Mouse (Mus musculus): ENCODE measurements around the gene Zic2. TPM values are rescaled to one million over a fixed set of nuclear protein-coding genes. Genes with fewer than 3 reads are reported as not detected.
A peak's percentile ranks its signal among the peaks of the same experiment; 100 is the strongest.
"Not testable (repeated sequence)": the region's sequence is repeated elsewhere in the genome, so short reads cannot be mapped to it uniquely, and the experiment has no call there.

The Zic2 gene
- polyA plus RNA-seq, 1 experiment from 2014 or later: 9.3 TPM

DNA sequence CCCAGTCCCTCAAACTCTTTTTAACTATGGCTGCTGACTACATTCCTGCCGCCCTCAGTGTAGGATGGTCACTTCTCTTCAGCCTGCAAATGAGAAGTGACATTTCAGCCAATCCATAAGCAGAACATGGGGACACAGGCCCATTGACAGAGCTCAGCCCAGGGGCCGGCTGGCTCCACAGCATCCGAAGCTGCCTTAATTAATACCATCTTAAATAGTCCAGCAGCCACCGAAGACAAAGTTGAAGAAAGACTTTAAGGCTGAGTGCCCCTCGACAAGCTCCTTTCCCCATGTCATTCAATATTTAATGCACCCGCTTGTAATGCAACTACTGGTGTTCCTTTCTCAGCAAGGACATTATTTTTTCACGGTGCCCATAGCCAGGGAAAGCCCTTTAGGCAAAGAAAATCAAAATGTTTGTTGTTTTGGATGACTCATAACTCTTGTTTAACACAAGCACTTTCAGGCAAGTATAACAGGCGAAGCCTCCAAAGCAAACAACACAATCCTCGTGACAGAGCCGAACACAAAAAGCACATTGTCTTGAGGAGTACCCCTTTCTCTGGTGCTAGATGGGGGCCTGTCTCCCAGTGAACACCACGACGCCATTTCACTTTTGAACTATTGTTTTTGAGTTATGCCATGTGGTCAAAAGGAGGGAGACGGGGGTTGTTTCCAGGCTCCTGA lies 22.4 kb upstream of the Zic2 start:
- ATAC-seq (replicated peaks): 0 out of 2 replicates have a peak, but pooled peaks have one; percentile 5
- H3K27me3 ChIP-seq: peaks cover 34% of the 10 kb centered on the region
- no peak overlapping the region; the same call in 1 of the 2 replicates for H3K4me3 ChIP-seq

DNA sequence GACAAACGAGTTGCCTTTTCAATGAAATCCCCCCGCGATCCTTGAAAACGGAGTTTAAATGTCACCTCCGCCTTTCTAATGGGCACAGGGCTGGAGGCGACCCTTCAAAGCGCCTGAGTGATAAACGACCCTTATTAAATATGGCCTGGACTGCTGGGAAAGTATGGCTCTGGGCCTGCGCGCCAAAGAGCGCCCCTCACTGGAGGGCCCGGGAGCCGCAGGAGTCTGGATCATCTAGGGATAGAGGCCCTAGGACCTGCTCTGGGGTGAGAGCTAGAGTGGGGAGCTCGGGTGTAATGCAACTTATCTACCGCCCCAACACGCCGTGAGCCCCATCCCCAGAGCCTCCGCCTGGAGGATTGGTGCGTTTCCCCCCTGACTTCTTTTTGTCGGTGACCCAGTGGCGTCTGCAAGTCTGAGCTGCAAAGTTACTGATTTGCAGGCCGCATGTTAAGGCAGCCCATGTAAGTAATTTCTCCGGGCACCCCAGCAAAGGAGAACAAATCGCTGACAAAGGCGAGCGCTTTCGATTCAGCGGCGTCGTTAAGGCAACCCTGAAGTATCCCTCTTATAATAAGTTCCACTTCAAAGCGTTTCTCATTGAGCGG lies 21.7 kb upstream of the Zic2 start:
- ATAC-seq (replicated peaks): peak; percentile 75
- Histone ChIP-seq H3K36me3 (no peaks in the 10 kb centered on the region), H3K9ac (replicated peaks) (0 out of 2 replicates have a peak overlapping the region, but pooled peaks have one; percentile 17), H3K9me3 (no peaks in the 10 kb centered on the region), H3K4me3 (peak overlapping the region; percentile 24), H3K4me1 (peaks cover 49% of the 10 kb centered on the region), H3K4me2 (replicated peaks) (peak overlapping the region; percentile 46), H3K27me3 (peaks cover 34% of the 10 kb centered on the region), H3K27ac (replicated peaks) (peak overlapping the region; percentile 76)
- WGBS: under 1% methylated on average over 32 of the region's 32 CpGs

More for the DNA sequence above, 22.4 kb upstream of the Zic2 start:
- Histone ChIP-seq H3K9me3 (no peaks in the 10 kb centered on the region), H3K27ac (replicated peaks) (peak overlapping the region; percentile 76), H3K4me1 (peaks cover 49% of the 10 kb centered on the region), H3K36me3 (no peaks in the 10 kb centered on the region), H3K9ac (replicated peaks) (no peak overlapping the region), H3K4me2 (replicated peaks) (peak overlapping the region; percentile 46)
- 6% methylated on average over 13 of the region's 13 CpGs for WGBS

DNA sequence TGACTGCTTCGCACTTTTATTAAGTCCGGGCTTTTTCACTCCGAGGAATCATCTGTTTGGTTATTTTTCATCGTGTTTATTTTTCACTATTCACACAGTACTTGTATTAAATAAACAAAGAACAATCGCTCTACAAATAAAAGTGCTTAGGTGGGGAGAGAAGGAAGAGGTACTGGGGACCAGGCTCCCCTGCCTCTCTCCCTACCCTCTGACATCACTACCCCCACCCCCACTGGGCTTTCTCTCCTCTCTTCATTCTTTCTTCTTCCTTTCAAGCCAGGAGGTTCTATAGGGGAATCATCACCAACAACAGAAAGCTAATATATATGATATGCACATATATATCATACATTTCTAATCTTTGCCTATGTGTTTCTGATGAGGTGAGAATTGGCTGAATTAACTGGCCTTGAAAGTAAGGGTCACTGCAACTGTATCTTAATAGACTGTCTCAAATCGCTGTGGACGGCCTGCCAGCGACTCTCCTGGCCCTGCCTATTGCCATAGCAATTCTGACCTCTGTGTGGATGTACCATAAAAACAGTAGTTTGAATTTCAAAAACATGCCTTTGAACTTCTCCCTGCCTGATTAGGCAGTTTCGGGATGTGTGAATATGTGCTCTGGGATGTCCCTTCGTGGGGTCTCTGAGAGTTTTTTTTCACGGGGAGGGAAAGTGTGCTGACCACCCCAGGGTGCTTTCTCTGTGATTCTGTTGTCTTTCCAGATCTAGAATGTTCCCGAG lies 21.1 kb upstream of the Zic2 start:
- WGBS: 5% methylated on average over 12 of the region's 12 CpGs
- peak; percentile 35; the same call in 1 of the 2 replicates for ATAC-seq (replicated peaks)
- Histone ChIP-seq H3K9ac (replicated peaks) (no peak overlapping the region), H3K27me3 (peaks cover 34% of the 10 kb centered on the region), H3K27ac (replicated peaks) (peak overlapping the region; percentile 76), H3K4me1 (peaks cover 49% of the 10 kb centered on the region), H3K4me2 (replicated peaks) (peak overlapping the region; percentile 46), H3K9me3 (no peaks in the 10 kb centered on the region), H3K36me3 (no peaks in the 10 kb centered on the region), H3K4me3 (no peak overlapping the region; the same call in 1 of the 2 replicates)

DNA sequence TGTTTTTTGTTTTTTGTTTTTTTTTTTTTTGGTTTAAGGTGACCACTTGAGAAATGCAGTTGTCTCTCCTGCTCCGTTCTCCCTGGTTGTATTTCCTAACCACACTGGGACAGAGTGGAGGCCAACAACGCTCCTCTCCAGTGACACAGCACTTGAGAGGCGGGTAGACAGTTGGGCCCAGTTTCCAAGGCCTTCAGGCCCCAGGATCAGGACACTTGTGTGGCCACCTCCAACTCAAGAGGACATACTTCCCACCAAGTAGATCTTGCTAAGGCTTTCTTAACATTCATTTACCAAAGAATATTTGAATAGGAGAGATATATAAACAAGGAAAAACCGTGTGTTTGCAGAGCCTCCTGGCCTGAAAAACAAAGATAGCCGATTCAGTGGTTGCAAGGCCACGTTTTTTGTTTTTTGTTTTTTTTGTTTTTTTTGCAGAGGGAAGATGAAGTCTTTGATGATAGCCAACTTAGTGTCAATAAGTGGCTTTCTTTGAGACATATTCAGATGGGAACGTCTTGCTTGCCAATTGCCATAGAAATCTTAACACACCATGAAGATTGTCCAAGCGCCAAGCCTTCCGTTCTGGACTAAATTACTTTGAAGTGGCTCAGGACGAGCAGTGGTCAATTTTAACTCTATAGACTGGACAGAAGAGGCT lies 20.2 kb upstream of the Zic2 start:
- H3K27ac ChIP-seq (replicated peaks): peak overlapping the region; percentile 74
- no peak for ATAC-seq (replicated peaks)
- 23% methylated on average over 10 of the region's 10 CpGs for WGBS
- peaks cover 32% of the 10 kb centered on the region for H3K27me3 ChIP-seq
- H3K9ac ChIP-seq (replicated peaks): no peak overlapping the region
- no peaks in the 10 kb centered on the region for H3K36me3 ChIP-seq
- peaks cover 51% of the 10 kb centered on the region for H3K4me1 ChIP-seq
- no peaks in the 10 kb centered on the region for H3K9me3 ChIP-seq
- H3K4me3 ChIP-seq: no peak overlapping the region
- no peak overlapping the region for H3K4me2 ChIP-seq (replicated peaks)

DNA sequence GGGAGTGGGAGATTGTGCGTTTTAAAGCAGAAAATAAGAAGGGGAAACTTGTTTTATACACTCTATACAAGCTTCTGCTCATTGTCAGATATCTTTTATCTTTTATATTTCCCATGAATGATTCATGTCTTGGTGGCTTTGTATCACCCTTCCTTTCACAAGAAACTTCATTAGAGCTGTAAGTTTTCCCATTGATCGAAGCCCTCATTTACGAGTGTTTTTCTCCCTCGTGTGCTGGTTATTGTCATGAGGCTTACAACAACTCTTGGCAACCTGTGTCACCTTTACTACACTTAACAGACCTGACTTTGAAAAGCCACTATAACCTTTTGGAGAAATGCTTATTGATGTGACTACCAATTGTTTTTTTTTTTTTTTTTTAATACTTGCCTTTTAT lies 19.7 kb upstream of the Zic2 start:
- WGBS: 14% methylated on average over 4 of the region's 4 CpGs
- Histone ChIP-seq H3K9ac (replicated peaks) (no peak overlapping the region), H3K27ac (replicated peaks) (peak overlapping the region; percentile 74; the same call in 1 of the 2 replicates), H3K9me3 (no peaks in the 10 kb centered on the region), H3K36me3 (no peaks in the 10 kb centered on the region), H3K4me2 (replicated peaks) (no peak overlapping the region), H3K27me3 (peaks cover 35% of the 10 kb centered on the region), H3K4me3 (no peak overlapping the region), H3K4me1 (peaks cover 45% of the 10 kb centered on the region)
- ATAC-seq (replicated peaks): no peak

DNA sequence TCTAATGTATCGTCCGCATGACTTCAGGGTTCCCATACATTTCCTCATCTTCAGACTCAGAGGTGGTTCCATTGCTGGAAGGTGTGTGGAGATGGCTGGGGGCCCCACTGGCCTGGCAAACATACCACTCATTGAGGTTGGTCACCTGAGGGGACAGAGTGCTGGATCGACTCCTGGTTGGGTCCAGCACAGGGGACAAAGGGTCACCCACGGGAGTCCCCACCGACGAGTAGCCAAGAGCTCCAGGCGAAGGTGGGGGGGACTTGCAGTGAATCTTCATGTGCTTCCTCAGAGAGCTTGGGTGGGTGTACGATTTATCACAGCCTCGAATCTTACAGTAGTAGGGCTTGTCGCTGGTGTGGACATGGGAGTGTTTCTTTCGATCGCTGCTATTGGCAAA lies 15.9 kb upstream of the Zic2 start:
- WGBS: 57% methylated on average over 12 of the region's 12 CpGs

DNA sequence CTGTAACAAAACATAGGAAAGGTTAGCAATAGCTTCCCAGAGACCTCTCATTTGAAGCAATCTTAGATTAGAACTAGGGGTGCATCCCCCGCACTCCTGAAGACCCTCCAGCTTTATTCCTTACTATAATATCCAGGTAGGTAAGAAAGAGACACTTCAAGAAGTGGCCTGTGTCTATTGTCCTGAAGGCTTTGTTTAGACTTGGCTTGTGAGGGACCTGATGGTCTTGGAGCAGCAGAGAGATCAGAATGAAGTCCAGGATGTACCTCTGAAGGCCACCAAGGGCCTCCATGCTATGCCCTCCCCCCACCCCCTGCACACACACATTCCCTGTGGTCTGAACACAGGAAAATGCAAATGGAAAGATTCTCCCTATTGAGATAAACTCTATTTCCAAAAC lies 15.5 kb upstream of the Zic2 start:
- whole genome bisulfite sequencing: 85% methylated on average over 1 of the region's 1 CpGs
- no peaks in the 10 kb centered on the region for H3K9me3 ChIP-seq
- H3K9ac ChIP-seq (replicated peaks): peak overlapping the region; percentile 19; the same call in 1 of the 2 replicates
- H3K27ac ChIP-seq (replicated peaks): peak overlapping the region; percentile 54
- peaks cover 29% of the 10 kb centered on the region for H3K4me1 ChIP-seq
- H3K36me3 ChIP-seq: no peaks in the 10 kb centered on the region
- H3K4me3 ChIP-seq: peak overlapping the region; percentile 22
- H3K4me2 ChIP-seq (replicated peaks): peak overlapping the region; percentile 31
- peaks cover 41% of the 10 kb centered on the region for H3K27me3 ChIP-seq
- ATAC-seq (replicated peaks): no peak

More for the DNA sequence above, 15.9 kb upstream of the Zic2 start:
- not testable (repeated sequence) for ATAC-seq (replicated peaks); H3K9me3 ChIP-seq; H3K36me3 ChIP-seq; H3K4me2 ChIP-seq (replicated peaks); H3K4me3 ChIP-seq; H3K27ac ChIP-seq (replicated peaks); H3K9ac ChIP-seq (replicated peaks)
- H3K27me3 ChIP-seq: peaks cover 41% of the 10 kb centered on the region
- H3K4me1 ChIP-seq: peaks cover 27% of the 10 kb centered on the region

DNA sequence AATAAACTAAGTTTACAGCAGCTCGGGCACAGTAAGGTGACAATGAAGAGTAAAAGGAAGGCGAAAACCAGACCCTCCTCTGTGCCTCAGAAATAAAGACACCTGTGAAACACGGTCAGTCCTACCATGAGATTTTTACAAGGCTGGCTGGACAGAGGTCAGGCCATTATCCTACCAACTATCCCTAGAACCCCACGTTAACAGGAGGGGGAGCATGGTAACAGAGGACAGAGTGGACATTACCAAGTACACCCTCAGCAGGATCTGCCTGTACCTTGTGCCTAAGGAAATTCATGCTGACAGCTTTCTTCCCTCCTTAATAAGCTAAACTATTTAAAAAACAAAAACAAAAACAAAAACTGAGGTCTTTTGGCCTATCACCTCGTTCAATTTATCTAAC lies 15.0 kb upstream of the Zic2 start:
- peaks cover 29% of the 10 kb centered on the region for H3K4me1 ChIP-seq
- H3K27me3 ChIP-seq: peaks cover 37% of the 10 kb centered on the region
- ATAC-seq (replicated peaks): no peak
- H3K9ac ChIP-seq (replicated peaks): peak overlapping the region; percentile 21; the same call in 1 of the 2 replicates
- H3K4me3 ChIP-seq: peak overlapping the region; percentile 22
- peak overlapping the region; percentile 54 for H3K27ac ChIP-seq (replicated peaks)
- peak overlapping the region; percentile 31 for H3K4me2 ChIP-seq (replicated peaks)
- WGBS: 35% methylated on average over 5 of the region's 5 CpGs
- H3K36me3 ChIP-seq: no peaks in the 10 kb centered on the region
- H3K9me3 ChIP-seq: no peaks in the 10 kb centered on the region

DNA sequence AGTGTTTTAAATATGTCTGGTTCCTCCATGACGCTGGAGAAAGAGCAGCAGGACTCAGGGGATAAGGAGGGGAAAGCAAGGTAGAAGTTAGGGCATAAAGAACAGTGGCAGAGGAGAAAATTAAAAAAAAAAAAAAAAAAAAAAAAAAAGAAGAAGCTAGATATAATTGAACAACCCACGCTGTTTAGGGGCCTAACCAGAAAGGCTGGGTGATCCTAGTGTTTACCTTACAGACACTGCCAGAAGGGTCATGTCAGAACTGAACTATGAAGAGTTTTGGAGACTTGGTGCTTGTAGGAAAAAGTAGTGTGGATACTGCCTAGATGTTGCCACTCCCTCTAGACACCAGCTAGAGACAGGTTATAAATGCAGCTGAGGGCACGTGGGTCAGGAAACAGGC lies 13.7 kb upstream of the Zic2 start:
- Histone ChIP-seq H3K27me3 (peaks cover 34% of the 10 kb centered on the region), H3K4me3 (peak overlapping the region; percentile 51), H3K4me1 (peaks cover 30% of the 10 kb centered on the region), H3K9me3 (no peaks in the 10 kb centered on the region), H3K36me3 (no peaks in the 10 kb centered on the region), H3K27ac (replicated peaks) (peak overlapping the region; percentile 91), H3K4me2 (replicated peaks) (peak overlapping the region; percentile 85), H3K9ac (replicated peaks) (peak overlapping the region; percentile 58)
- WGBS: 20% methylated on average over 3 of the region's 3 CpGs
- ATAC-seq (replicated peaks): no peak

DNA sequence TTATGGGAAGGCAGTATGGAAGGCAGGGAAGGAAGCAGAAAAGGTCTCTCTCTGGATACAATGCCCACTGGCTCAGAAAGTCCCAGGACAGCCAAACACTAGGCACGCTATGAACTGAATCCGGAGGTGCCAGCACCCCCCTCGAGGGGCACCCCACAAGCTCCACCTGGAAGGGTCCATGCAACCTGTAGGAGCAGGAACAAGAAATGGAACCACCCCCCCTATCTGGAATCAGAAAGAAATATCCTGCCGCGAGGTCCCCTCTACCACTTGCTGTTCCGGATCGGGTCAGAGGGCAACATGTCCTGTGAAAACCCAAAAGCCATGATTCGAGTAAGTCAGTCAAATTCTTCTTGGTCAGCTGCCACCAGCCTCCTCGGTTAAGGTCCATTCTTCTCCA lies 13.3 kb upstream of the Zic2 start:
- H3K4me1 ChIP-seq: peaks cover 30% of the 10 kb centered on the region
- 11% methylated on average over 9 of the region's 9 CpGs for WGBS
- no peaks in the 10 kb centered on the region for H3K36me3 ChIP-seq
- peak overlapping the region; percentile 91 for H3K27ac ChIP-seq (replicated peaks)
- ATAC-seq (replicated peaks): no peak
- H3K4me3 ChIP-seq: peak overlapping the region; percentile 51
- H3K4me2 ChIP-seq (replicated peaks): peak overlapping the region; percentile 85
- H3K9me3 ChIP-seq: no peaks in the 10 kb centered on the region
- H3K27me3 ChIP-seq: peaks cover 39% of the 10 kb centered on the region
- H3K9ac ChIP-seq (replicated peaks): peak overlapping the region; percentile 58

DNA sequence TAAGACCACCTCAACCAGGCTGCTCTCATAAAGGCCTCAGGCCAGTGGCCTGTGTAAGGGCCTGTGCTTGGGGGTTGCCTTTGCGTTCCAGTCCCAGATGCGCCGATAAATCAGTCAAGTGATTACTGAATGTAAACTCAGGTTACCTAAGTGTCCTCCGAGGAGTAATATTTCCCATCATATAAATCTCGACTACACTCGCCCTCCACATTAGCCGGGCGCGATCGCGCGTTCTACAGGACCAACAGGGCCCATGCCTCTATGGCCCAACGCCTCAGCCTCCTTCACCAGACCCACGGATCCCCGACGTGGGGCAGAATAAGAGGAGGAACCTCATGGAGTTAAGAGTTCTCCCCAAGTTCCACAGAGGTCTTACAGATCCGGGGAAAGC lies 12.6 kb upstream of the Zic2 start:
- H3K27ac ChIP-seq (replicated peaks): peak overlapping the region; percentile 91
- H3K27me3 ChIP-seq: peaks cover 45% of the 10 kb centered on the region
- no peaks in the 10 kb centered on the region for H3K9me3 ChIP-seq
- H3K4me3 ChIP-seq: peak overlapping the region; percentile 51
- 6% methylated on average over 17 of the region's 17 CpGs for WGBS
- H3K9ac ChIP-seq (replicated peaks): peak overlapping the region; percentile 58
- no peak for ATAC-seq (replicated peaks)
- H3K4me2 ChIP-seq (replicated peaks): peak overlapping the region; percentile 85
- no peaks in the 10 kb centered on the region for H3K36me3 ChIP-seq
- H3K4me1 ChIP-seq: peaks cover 30% of the 10 kb centered on the region

Measured in forebrain, embryonic 15.5 days (tissue).